Mouse (Mus musculus) small intestine, adult 2 months (tissue): Measurements from ENCODE around the gene Sox18.

ENCODE experiments used
- CTCF ChIP-seq: fragments of 200-500 bp; IDR thresholded peaks from 2 replicates; pipeline ENCODE4 v1.5.1; 2012; ENCODE audit warnings: low read depth, mild to moderate bottlenecking, control low read depth, inconsistent platforms, low read length, moderate library complexity, mixed read lengths; ENCODE audit not compliant: insufficient replicate concordance, insufficient read length; ENCODE audit errors: extremely low read depth
- POLR2A ChIP-seq: fragments of 200-500 bp; IDR thresholded peaks from 2 replicates; pipeline ENCODE4 v1.6.1; 2012; ENCODE audit warnings: low read depth, mild to moderate bottlenecking, control low read depth, inconsistent platforms, low read length, moderate library complexity

DNA sequence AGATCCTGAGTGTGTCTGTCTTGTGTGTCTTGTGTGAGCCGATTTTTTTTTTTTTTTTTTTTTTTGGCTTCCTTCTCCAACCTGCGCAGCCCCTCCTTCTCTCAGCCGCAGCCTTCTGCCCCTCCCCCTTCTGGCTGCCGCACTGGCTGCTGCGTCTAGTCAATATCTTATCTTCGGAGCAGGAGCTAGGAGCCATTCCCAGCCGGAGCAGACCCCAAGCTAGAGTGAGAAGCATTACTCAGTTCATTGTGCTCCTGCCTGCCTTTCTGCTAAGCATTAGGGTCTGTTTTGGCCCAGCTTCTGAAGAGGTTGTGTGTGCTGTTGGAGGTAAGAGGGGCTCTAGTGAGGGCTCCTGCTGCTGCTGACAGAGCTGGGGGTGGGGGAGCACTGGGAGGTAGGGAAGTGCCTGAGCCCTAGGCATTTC lies 43.5 kb upstream of the Sox18 start, which contains the start of gene Oprl1:
- no peak for TF ChIP-seq CTCF
- no peak for TF ChIP-seq POLR2A
